Mouse (Mus musculus): ENCODE measurements around the gene Vmn1r86. TPM values are rescaled to one million over a fixed set of nuclear protein-coding genes. Genes with fewer than 3 reads are reported as not detected.

Gene Vmn1r86
- total RNA-seq (2023) = not detected

GRCm38 (mm10) chr7:13119817-13120216 lies at the start of gene Vmn1r86:
Gene Vmn1r86 (minus strand): TSS chr7:13119917.

DNA sequence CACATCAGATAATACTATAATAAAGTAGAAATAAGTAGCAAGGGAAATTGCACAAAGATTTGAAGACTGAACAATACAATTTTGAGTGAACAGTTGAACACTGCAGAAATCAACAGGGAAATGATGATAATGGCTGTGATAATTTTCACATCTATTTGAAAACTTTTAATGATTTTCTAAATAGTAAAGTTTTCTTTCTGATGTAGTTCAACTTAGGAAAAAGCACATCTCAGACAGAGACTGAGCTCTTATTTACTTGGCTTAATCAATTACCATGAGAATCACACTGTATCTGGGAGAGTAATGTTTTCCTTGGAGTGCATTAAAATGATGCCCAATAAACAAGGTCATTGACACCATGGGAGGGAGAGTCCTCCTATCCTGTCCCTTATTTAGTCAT lies 39.6 kb upstream of the Vmn1r86 start, which contains the start of gene Vmn1r88:
Gene Vmn1r88 (plus strand): TSS at position 301 of the 400 bp plus-strand sequence.

DNA sequence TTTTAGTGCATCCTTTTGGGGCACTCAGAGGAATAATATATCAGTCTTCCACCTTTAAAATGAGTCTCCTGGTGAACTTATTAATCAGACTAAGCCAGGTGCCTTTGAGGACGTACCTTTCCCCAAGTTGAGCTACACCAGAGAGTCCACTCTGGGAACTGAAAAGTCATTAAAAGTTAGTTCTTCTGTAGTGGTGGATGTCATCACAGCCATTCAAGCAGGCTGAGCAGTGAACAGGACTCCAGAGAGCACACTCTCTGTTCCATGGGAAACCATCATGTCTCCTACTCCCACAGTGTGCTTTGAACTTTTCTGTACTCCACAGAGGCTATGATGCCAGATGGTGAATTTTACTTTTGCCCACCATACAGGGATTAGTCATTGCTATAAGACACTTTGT lies 20.3 kb upstream of the Vmn1r86 start, which contains the start of gene Vmn1r87:
Gene Vmn1r87 (minus strand): TSS at position 101 of the 400 bp plus-strand sequence.

GRCm38 (mm10) chr7:13095073-13095472 lies 24.6 kb downstream of the Vmn1r86 start, which contains the start of gene Vmn1r85:
Gene Vmn1r85 (minus strand): TSS chr7:13095173.

DNA sequence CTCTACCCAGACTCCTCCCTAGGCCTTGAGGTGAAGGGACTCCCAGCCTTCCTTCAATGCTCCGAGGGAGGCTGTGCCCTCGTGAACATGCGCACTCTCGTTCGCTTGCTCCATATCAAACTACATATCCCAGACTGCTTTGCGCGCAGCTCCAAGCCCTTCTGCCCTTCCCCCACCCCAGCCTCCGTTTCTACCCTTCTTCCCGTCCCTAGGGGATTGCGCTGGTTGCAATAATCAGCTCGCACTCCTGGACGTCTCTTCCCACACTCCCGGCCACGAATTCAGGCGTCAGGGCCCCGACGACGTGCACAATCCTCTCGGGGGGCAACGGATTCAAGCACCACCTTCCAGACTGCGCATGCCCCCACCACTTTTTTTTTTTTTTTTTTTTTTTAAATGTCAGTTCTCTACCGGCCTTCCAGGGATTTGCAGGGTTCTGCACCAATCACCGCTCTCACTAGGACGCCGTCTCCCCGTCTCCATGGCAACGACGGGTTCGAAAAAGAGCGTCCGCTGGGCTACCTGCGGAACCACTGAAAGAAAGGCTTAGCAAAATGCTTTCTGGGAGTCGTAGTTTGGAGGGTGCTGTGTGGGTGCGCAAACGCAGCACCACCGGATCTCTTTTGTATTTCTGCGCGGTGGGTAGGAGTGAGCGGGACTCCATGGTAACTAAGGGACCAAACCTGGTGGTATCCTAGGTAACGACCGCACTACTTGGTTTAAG lies 65.3 kb downstream of the Vmn1r86 start, which contains the start of gene Mzf1:
Gene Mzf1 (minus strand): TSS at position 478 of the 724 bp plus-strand sequence.

Other genes starting within 250 kb of the Vmn1r86 start
- 1 to 10 TPM; 1.5 to 1.8 TPM for gene Zfp128, start 238.7 kb downstream of the Vmn1r86 start, total RNA-seq (2023)
- gene Zscan22, start 222.1 kb downstream of the Vmn1r86 start, total RNA-seq (2023) = 1 to 10 TPM; 5.1 to 6.0 TPM
- gene Rps5, start 197.6 kb downstream of the Vmn1r86 start, total RNA-seq (2023) = 100 to 1,000 TPM; 728 to 811 TPM
- gene Rnf225, start 192.5 kb downstream of the Vmn1r86 start, total RNA-seq (2023) = under 1 TPM; 0.18 to 0.38 TPM
- gene Zfp324, start 154.1 kb downstream of the Vmn1r86 start, total RNA-seq (2023) = 1 to 10 TPM; 2.2 to 3.3 TPM
- 1 to 10 TPM; 1.7 to 1.9 TPM for gene Zfp446, start 142.1 kb downstream of the Vmn1r86 start, total RNA-seq (2023)
- not detected for gene Slc27a5, start 121.7 kb downstream of the Vmn1r86 start, total RNA-seq (2023)
- 100 to 1,000 TPM; 149 to 185 TPM for gene Trim28, start 120.8 kb downstream of the Vmn1r86 start, total RNA-seq (2023)
- gene Zbtb45, start 109.9 kb downstream of the Vmn1r86 start, total RNA-seq (2023) = 10 to 100 TPM; 11.2 to 12.6 TPM
- 100 to 1,000 TPM; 160 to 170 TPM for gene Chmp2a, start 85.1 kb downstream of the Vmn1r86 start, total RNA-seq (2023)
- 10 to 100 TPM; 90.7 to 95.5 TPM for gene Ube2m, start 81.6 kb downstream of the Vmn1r86 start, total RNA-seq (2023)
- gene Mzf1, start 65.2 kb downstream of the Vmn1r86 start, total RNA-seq (2023) = 1 to 10 TPM in 1 of 2 experiments, under 1 TPM in 1; 0.64 to 1.4 TPM
- gene Vmn1r85, start 24.7 kb downstream of the Vmn1r86 start, total RNA-seq (2023) = not detected
- not detected for gene Vmn1r87, start 20.2 kb upstream of the Vmn1r86 start, total RNA-seq (2023)
- under 1 TPM in 1 of 2 experiments, not detected in 1; 0.07 TPM for gene Vmn1r88, start 39.7 kb upstream of the Vmn1r86 start, total RNA-seq (2023)
- gene Vmn1r89, start 93.1 kb upstream of the Vmn1r86 start, total RNA-seq (2023) = not detected
- 10 to 100 TPM; 61.7 to 73.5 TPM for gene Lig1, start 157.4 kb upstream of the Vmn1r86 start, total RNA-seq (2023)
- gene Zswim9, start 158.8 kb upstream of the Vmn1r86 start, total RNA-seq (2023) = 1 to 10 TPM; 1.5 to 5.8 TPM
- 1 to 10 TPM; 1.4 to 2.5 TPM for gene Pla2g4c, start 204.7 kb upstream of the Vmn1r86 start, total RNA-seq (2023)